Mouse (Mus musculus) embryonic fibroblast, embryonic 13.5 days (primary cell): Measurements from ENCODE around the gene Il12a.

Source experiments
- CTCF ChIP-seq: IDR thresholded peaks from 2 replicates; pipeline ENCODE4 v1.5.1; 2011; ENCODE audit warnings: mild to moderate bottlenecking, control low read depth, low read length, moderate library complexity, borderline replicate concordance; ENCODE audit not compliant: insufficient read depth
- POLR2A ChIP-seq: IDR thresholded peaks from 2 replicates; pipeline ENCODE4 v1.6.1; 2011; ENCODE audit warnings: low read depth, mild to moderate bottlenecking, control low read depth, low read length, moderate library complexity

DNA sequence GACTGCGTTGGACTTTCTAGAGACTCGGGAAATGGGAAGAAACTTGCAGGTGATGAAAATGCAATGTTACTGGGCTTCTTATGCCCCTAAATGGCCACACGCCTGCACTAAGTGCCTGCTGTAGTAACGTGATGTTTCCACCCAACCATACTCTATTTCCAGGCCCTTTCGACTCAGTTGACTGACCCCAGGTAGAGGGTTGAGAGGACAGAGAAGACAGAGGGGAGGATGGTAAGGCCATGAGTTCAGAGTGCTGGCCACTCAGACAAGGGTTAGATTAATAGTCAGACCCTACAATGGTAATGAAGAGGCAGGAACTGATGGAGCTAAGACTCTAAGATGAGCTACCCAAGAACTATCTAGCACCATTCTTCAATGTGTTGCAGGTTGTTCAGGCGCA lies 30.4 kb upstream of the Il12a start:
- TF ChIP-seq CTCF (no peak), POLR2A (no peak)
